Mouse (Mus musculus) forebrain, embryonic 11.5 days (tissue): Measurements from ENCODE around the gene Psmb11. TPM values are rescaled to one million over a fixed set of nuclear protein-coding genes. Genes with fewer than 3 reads are reported as not detected.

Experiments
- ATAC-seq: fragments of 200-750 bp; cut with Nextera tagmentation; replicated peaks from 2 replicates; pipeline ENCODE4 v1.8.0; 2017; ENCODE audit warnings: moderate TSS enrichment; ENCODE audit not compliant: low FRiP score
- DNase-seq: peaks from one replicate; pipeline ENCODE4 v3.0.0-alpha.2; 2017; ENCODE audit warnings: low spot score
- H3K27ac ChIP-seq: fragments of 300-500 bp; sonication (generic); 2 replicates; pipeline ENCODE4 v1.5.1; 2014; ENCODE audit warnings: low read depth, low read length
- H3K27me3 ChIP-seq: fragments of 300-500 bp; sonication (generic); 2 replicates; pipeline ENCODE4 v1.6.1; 2014; ENCODE audit warnings: mild to moderate bottlenecking, low read length, mixed read lengths; ENCODE audit not compliant: control insufficient read depth, insufficient read depth
- H3K36me3 ChIP-seq: fragments of 300-500 bp; sonication (generic); 2 replicates; pipeline ENCODE4 v1.6.1; 2014; ENCODE audit warnings: mild to moderate bottlenecking, low read length, moderate library complexity, mixed read lengths; ENCODE audit not compliant: control insufficient read depth, insufficient read depth
- H3K4me1 ChIP-seq: fragments of 300-500 bp; sonication (generic); replicated peaks from 2 replicates; pipeline ENCODE4 v1.6.1; 2014; ENCODE audit warnings: low read length, mixed read lengths; ENCODE audit not compliant: control insufficient read depth, insufficient read depth
- H3K4me2 ChIP-seq: fragments of 300-500 bp; sonication (generic); 2 replicates; pipeline ENCODE4 v1.6.1; 2014; ENCODE audit warnings: low read depth, mild to moderate bottlenecking, low read length, moderate library complexity, mixed read lengths; ENCODE audit not compliant: severe bottlenecking
- H3K4me3 ChIP-seq: fragments of 300-500 bp; sonication (generic); 2 replicates; pipeline ENCODE4 v1.5.1; 2014; ENCODE audit warnings: low read depth, low read length
- H3K9ac ChIP-seq: fragments of 300-500 bp; sonication (generic); 2 replicates; pipeline ENCODE4 v1.6.1; 2014; ENCODE audit warnings: low read length
- H3K9me3 ChIP-seq: fragments of 300-500 bp; sonication (generic); 2 replicates; pipeline ENCODE4 v1.6.1; 2016; ENCODE audit warnings: low read length, mixed read lengths; ENCODE audit not compliant: control insufficient read depth
- WGBS: fragments of 180-500 bp; shearing (Covaris S2); extraction: QIAGEN DNeasy Blood & Tissue Kit; methylation state at CpG from one replicate; pipeline ENCODE4 v1.1.7; 2014; 5-methylcytosine and 5-hydroxymethylcytosine counted together
- polyA plus RNA-seq: library from polyadenylated mRNA; unstranded; fragments of >200 nt; fragmentation: Nextera tagmentation; extraction: Ambion mirVana; gene quantifications from 2 replicates; pipeline ENCODE4 v1.2.1, GENCODE M21; 2014

Gene Psmb11
- polyA plus RNA-seq, 1 experiment from 2014 or later: not detected

DNA sequence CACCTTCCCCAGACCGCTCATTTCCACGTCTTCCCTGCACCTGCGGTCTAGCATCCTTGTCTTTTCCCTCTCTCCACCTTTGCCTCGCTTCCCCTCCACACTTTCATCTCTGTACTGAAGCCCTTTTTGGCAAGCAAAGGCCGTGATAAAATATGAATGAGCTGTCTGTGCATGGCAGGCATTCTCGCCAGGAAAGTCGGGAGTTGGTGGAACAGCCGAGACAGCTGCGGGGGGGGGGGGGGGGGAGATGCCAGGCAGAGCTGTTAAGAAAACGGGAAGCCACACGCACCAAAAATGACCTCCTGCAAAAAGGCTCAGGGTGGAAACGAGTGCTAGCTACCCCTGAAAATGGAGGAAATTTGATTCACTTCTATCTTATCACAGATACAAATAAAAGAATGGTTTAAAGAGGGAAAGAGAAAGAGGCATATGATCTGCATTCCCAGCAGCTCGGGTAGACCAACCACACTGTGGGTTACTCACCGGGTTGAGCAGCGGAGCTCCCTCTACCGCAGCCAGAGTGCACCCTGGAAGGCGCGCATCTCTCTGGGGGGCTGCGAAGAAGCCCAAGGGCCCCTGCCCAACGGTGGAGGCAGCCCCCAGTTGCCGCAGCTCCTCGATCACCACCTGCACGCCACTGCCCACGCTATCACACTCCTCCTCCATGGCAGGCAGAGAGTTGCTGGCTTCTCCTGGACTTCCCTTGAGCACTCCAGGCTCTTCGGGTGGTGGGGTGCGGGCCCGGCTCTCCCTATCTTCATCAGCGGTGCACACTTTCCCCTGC lies 26.4 kb upstream of the Psmb11 start:
- no peaks in the 10 kb centered on the region for H3K4me1 ChIP-seq
- no peaks in the 10 kb centered on the region for H3K36me3 ChIP-seq
- 71% methylated on average over 28 of the region's 28 CpGs for WGBS
- no peak for ATAC-seq
- H3K27ac ChIP-seq: no peak overlapping the region
- no peaks in the 10 kb centered on the region for H3K27me3 ChIP-seq
- peak; percentile 48 for DNase-seq
- no peak overlapping the region for H3K4me3 ChIP-seq
- H3K9me3 ChIP-seq: no peaks in the 10 kb centered on the region; the same call in 1 of the 2 replicates
- peak overlapping the region; percentile 8; the same call in 1 of the 2 replicates for H3K9ac ChIP-seq
- no peak overlapping the region for H3K4me2 ChIP-seq

DNA sequence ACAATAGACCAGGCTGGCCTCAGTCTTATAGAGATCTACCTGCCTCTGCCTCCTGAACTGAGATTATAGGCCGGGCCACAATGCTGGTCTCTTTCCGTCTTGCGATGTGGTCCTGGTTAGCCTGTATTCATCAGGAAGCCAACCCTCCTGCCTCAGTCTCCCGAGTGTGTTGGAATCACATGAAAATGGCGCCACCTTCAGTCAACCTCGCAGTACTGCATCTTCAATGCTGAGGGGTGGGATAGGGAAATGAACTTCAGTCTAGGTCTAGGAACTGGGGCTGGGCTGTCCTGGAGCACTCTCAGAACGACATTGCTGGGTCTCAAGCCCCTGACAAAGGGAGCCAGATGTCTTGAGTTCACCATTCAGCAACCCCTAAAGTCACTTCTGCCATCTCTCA lies 24.1 kb upstream of the Psmb11 start:
- no peaks in the 10 kb centered on the region for H3K27me3 ChIP-seq
- no peak overlapping the region for H3K4me3 ChIP-seq
- H3K36me3 ChIP-seq: no peaks in the 10 kb centered on the region
- WGBS: 85% methylated on average over 7 of the region's 7 CpGs
- H3K4me1 ChIP-seq: no peaks in the 10 kb centered on the region
- no peak overlapping the region for H3K9ac ChIP-seq
- DNase-seq (no peak), ATAC-seq (no peak)
- H3K4me2 ChIP-seq: no peak overlapping the region
- no peak overlapping the region for H3K27ac ChIP-seq
- no peaks in the 10 kb centered on the region; the same call in 1 of the 2 replicates for H3K9me3 ChIP-seq

DNA sequence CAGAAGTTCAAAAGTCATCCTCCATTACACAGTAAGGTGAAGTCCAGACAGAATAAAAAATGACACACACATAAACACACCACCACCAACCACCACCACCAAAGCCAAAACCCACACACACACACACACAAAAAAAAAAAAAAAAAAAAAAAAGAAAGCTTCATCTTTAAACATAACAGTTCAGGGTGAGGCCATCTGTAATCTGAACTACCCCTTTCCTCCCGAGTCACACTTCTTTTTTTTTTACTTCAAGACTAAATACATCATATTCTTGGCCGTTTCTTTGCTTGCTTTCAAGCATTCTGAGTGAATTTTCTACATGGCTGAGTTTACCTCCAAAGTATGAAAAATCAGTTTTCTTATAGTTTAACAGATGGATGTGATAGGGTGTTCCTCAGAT lies 19.6 kb upstream of the Psmb11 start:
- no peaks in the 10 kb centered on the region for H3K27me3 ChIP-seq
- 79% methylated on average over 2 of the region's 2 CpGs for WGBS
- H3K4me2 ChIP-seq: no peak overlapping the region
- H3K36me3 ChIP-seq: no peaks in the 10 kb centered on the region
- H3K4me1 ChIP-seq: peaks cover 2% of the 10 kb centered on the region; the same call in 1 of the 2 replicates
- no peak overlapping the region for H3K27ac ChIP-seq
- ATAC-seq: no peak
- no peak overlapping the region for H3K9ac ChIP-seq
- no peak overlapping the region for H3K4me3 ChIP-seq
- DNase-seq: no peak
- no peaks in the 10 kb centered on the region for H3K9me3 ChIP-seq

DNA sequence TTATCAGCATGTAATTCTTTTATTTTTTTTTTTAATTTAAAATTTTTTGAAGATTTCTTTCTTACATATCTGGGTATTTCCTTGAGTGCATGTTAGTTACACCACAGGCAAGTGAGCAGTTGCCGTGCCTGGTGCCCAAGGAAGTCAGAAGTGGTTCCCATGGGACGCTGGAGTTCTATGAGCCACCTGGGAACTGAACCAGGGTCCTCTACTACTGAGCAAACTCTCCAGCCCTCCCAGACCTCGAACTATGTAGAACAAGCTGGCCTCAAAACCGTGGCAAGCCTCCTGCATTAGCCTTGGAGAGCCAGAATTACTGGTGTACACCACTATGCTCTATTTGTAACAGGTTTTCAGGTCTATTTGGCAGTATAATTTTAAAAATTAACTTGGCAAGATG lies 18.6 kb upstream of the Psmb11 start:
- Histone ChIP-seq H3K36me3 (no peaks in the 10 kb centered on the region), H3K9ac (peak overlapping the region; percentile 89; the same call in 1 of the 2 replicates), H3K4me1 (peaks cover 2% of the 10 kb centered on the region; the same call in 1 of the 2 replicates), H3K27ac (peak overlapping the region; percentile 74; the same call in 1 of the 2 replicates), H3K4me3 (peak overlapping the region; percentile 56), H3K27me3 (no peaks in the 10 kb centered on the region), H3K9me3 (no peaks in the 10 kb centered on the region), H3K4me2 (peak overlapping the region; percentile 48)
- 46% methylated on average over 4 of the region's 4 CpGs for WGBS
- DNase-seq: no peak
- no peak for ATAC-seq

DNA sequence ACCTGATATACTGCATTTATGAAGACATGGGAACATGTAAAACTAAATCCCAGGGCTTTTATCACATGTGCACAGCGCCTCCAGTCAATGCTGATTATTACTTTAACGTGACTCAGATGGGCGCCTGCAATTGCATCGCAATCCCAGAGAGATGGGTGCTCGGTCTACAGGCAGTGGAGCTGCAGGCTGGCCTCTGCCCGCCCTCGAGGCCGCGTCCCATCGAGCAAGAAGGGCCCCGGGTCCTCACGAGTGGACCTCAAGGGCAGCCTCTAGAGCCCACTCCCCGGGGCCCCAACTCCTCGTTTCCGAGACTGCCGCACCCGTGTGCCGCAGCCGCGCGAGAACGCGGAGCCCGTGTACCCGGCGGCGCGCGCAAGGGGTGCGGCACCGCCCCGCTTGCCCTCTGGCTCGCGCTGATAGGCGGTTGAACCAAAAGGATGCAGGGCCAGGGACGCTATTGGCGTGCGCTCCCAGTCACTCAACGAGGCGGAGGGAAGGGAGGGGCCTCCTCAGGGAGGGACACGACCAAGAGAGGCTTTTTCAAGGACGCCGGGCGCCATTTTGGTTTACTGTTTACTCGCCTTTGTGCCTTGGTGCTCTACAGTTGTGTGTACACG lies 18.1 kb upstream of the Psmb11 start:
- peak overlapping the region; percentile 48 for H3K4me2 ChIP-seq
- peak overlapping the region; percentile 56 for H3K4me3 ChIP-seq
- H3K9me3 ChIP-seq: no peaks in the 10 kb centered on the region
- DNase-seq (peak; percentile 97), ATAC-seq (peak; percentile 99)
- H3K9ac ChIP-seq: peak overlapping the region; percentile 89
- WGBS: under 1% methylated on average over 46 of the region's 46 CpGs
- peaks cover 2% of the 10 kb centered on the region; the same call in 1 of the 2 replicates for H3K4me1 ChIP-seq
- H3K36me3 ChIP-seq: no peaks in the 10 kb centered on the region
- no peaks in the 10 kb centered on the region for H3K27me3 ChIP-seq
- peak overlapping the region; percentile 74 for H3K27ac ChIP-seq

DNA sequence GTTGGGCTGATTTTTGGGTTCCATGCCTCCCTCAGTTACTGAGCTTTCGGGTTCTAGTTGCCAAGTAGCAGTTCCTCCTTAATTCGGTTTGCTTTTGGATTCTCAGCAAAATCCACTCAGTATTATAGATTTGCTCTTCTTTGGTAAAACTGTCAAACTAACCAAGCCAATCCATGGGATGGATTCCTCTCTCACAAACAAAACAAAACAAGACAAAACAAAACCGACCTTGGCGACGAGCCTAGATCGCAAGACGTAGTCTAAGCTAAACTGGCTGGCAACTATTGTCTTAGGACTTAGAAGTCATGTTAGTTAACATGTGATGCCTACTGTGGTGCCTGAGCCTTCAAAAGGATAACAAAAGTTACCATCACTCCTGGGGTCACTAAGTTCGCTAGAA lies 17.5 kb upstream of the Psmb11 start:
- Histone ChIP-seq H3K4me2 (peak overlapping the region; percentile 33), H3K4me1 (peaks cover 2% of the 10 kb centered on the region; the same call in 1 of the 2 replicates), H3K4me3 (peak overlapping the region; percentile 16; the same call in 1 of the 2 replicates), H3K27ac (0 out of 2 replicates have a peak overlapping the region, but pooled peaks have one; percentile 42), H3K9ac (no peak overlapping the region; the same call in 1 of the 2 replicates), H3K36me3 (no peaks in the 10 kb centered on the region), H3K9me3 (no peaks in the 10 kb centered on the region), H3K27me3 (no peaks in the 10 kb centered on the region)
- DNase-seq (no peak), ATAC-seq (no peak)
- WGBS: 86% methylated on average over 8 of the region's 8 CpGs

DNA sequence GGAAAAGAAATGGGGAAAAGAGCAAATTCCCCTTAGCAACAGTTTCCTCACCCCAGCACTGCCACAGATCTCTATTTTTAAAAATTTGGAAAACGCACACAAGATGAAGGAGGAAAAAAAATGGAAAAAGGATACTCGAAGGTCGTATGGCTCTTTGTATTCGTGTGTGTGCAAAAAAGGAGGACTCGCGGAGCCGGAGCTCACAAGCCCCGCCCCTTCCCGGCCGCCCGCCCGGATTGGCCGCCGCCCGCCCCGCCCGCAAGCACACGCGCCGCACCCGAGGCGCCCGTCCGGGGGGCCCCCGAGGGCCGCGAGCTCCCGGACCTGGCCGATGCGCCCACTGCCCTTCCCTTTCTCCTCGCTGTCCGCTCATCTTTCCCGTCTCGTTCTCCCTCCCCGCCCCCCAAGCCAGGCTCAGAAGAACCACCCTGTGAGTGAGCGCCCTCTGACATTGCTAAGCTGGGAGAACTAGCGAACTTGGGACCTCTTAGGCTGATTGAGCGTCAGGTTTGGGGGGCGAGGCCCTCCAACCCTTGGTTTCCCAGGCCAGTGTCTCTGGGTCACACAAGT lies 15.4 kb upstream of the Psmb11 start, which contains the start of gene 4931414P19Rik:
TSS of gene 4931414P19Rik (minus strand) at position 242 of the 570 bp plus-strand sequence.
- DNase-seq: peak; percentile 87
- WGBS: 1% methylated on average over 39 of the region's 39 CpGs
- peak within 1 kb of the TSS; percentile 62 for H3K9ac ChIP-seq
- peak within 1 kb of the TSS; percentile 44 for H3K4me3 ChIP-seq
- peak within 1 kb of the TSS; percentile 55 for H3K27ac ChIP-seq
- no peaks in the 10 kb centered on the region for H3K36me3 ChIP-seq
- H3K27me3 ChIP-seq: no peaks in the 10 kb centered on the region
- H3K9me3 ChIP-seq: no peaks in the 10 kb centered on the region
- ATAC-seq: peak; percentile 37
- peak within 1 kb of the TSS; percentile 58 for H3K4me2 ChIP-seq
- peaks cover 2% of the 10 kb centered on the region; the same call in 1 of the 2 replicates for H3K4me1 ChIP-seq

DNA sequence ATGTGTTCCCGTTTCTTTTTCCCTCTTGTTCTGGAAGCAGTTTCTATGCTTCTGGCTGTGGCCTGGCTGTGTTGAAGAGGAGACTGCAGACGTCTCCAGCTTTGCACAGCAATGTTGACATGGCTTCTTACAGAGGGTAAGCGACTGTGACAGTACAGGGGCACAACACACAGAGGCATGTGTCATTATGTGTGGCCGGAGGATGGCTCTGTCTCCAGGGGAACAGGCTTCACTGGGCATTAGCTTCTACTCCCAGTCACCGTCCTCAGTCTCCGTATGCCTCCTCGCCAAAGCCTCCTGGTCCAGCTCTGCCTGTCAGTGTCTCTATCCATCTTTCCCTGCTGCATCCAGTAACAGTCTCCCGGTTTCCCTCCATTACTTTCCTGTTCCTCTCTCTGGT lies 14.0 kb upstream of the Psmb11 start:
- no peaks in the 10 kb centered on the region; the same call in 1 of the 2 replicates for H3K36me3 ChIP-seq
- H3K27ac ChIP-seq: no peak overlapping the region
- no peak for ATAC-seq
- H3K4me1 ChIP-seq: peaks cover 2% of the 10 kb centered on the region; the same call in 1 of the 2 replicates
- H3K9me3 ChIP-seq: no peaks in the 10 kb centered on the region
- no peak overlapping the region for H3K9ac ChIP-seq
- H3K27me3 ChIP-seq: no peaks in the 10 kb centered on the region
- H3K4me2 ChIP-seq: no peak overlapping the region
- peak; percentile 41 for DNase-seq
- no peak overlapping the region for H3K4me3 ChIP-seq
- WGBS: 63% methylated on average over 8 of the region's 8 CpGs
